Mouse (Mus musculus) c-Kit-negative CD71-positive TER-119-positive erythroid progenitor cells, embryonic 14.5 days (primary cell): ENCODE measurements around the gene Abca13.

Experiments used
- DNase-seq: peaks from one replicate; pipeline ENCODE4 v3.0.0-alpha.2; 2013; ENCODE audit warnings: low read depth, low spot score

Abca13 gene

GRCm38 (mm10) chr11:9666648-9667255 lies 475.0 kb downstream of the Abca13 start:
- DNase-seq = no peak

GRCm38 (mm10) chr11:9669430-9669829 lies 477.7 kb downstream of the Abca13 start:
- no peak for DNase-seq

GRCm38 (mm10) chr11:9684952-9685351 lies 493.2 kb downstream of the Abca13 start:
- no peak for DNase-seq

- DNase-seq = no peak
These were observed 513.4 kb downstream of the Abca13 start for GRCm38 (mm10) chr11:9705190-9705589.

GRCm38 (mm10) chr11:9727810-9728490 lies 536.2 kb downstream of the Abca13 start:
- DNase-seq = no peak

- DNase-seq = no peak
These were observed 539.6 kb downstream of the Abca13 start for GRCm38 (mm10) chr11:9731300-9731699.
